Mouse (Mus musculus) thymus, postnatal 4 days (tissue): Measurements from ENCODE around the gene Thbs2.

Experiments
- DNase-seq: peaks from one replicate; pipeline ENCODE4 v3.0.0; 2021

Thbs2 gene

DNA sequence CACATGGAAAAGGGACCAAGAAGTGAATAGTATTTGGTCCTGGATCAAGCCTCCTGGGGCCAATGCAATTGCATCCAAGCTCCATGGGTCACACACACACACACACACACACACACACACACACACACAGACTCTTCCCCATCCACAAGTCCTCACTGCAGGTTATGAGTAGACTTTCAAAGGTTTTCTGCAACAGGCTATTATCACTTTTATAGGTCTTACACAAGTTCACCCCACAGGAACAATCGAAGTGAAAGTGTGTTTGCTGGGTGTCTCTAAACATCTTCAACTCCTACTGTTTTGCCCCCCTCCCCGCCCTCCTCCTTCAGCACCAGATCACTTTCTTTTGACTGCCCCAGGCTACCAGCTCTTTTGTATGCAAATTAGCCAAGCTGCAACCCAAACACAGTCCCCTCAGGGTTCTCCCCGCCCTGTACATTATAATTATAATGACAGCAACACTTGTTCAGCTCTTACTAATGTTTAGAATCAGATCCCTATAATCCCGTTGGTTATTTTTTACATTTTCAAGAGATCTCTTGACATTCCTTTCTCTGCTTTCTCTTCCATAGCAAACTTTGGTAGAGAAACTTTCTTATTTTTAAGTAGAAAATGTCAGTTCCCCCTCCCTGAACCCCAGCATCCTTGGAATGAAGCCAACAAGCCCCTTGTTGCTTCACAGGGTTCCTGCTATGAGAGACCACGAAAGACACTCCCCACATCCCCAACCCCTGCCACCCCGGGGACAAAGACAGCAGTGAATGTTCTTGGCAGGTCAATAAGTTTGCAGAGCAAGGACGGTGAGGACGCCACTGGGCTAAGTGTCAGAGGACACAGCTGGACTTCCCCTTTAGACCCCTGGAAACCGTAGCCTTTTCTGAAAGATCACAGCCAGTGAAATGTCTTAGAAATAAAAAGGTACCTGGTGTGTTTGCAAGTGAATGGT, 714 bp downstream of the Thbs2 start:
- no peak for DNase-seq

DNA sequence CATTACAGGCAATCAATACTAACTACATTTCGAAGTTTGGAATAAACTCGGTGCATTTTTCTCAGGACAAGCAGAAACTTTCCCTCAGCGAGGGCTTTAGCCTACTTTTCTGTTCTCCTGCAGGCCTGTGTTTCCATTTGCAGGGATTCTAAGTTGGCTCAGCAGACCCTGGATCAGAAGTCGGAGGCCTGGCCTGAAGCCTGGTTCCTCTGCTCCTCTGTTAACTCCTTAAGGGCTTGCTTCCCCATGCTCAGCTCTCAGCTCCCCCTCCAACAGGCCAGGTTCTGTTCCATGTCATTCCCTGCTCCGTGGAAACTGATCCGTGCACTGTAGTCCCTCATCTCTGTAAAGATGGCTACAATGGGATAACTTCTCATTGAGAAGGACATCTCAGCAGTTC, 2.1 kb downstream of the Thbs2 start:
- DNase-seq, result no peak

DNA sequence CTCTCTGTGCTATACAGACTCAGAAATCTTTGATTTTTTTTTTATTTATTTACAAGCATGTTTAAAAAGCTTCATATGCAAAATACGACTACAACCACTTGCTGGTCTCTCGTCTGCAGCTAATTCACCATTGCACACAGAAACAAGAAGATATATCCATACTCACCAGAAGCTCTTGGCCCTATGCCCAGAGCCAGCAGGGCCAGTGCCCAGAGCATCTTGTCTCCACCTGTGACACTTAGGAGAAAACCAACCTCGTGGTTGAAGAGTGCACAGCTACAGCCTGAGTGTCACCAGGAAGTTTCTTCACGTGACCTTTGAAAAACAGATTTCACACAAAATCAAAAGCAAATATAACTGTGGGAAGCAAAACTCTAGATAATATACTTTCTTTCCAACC, 2.8 kb downstream of the Thbs2 start:
- no peak for DNase-seq

DNA sequence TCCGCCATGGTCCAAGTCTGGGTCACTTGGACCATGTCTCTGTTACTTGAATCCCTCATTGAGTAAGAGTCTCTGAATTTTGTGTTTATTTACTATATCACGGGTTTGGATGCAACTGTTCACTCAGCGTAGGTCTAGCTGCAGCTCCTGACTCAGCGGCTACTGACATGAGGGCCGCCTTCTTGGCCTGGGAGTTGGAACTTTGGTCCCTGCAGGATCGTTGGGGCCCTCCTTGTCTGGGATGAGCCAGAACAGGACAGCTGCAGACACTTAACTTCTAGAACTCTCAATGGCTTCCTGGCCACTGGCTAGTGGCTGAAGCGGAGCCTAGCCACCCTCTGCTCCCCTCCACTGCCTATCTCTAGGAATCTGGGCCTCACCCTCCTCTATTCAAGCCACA, 11.2 kb downstream of the Thbs2 start:
- no peak for DNase-seq

DNA sequence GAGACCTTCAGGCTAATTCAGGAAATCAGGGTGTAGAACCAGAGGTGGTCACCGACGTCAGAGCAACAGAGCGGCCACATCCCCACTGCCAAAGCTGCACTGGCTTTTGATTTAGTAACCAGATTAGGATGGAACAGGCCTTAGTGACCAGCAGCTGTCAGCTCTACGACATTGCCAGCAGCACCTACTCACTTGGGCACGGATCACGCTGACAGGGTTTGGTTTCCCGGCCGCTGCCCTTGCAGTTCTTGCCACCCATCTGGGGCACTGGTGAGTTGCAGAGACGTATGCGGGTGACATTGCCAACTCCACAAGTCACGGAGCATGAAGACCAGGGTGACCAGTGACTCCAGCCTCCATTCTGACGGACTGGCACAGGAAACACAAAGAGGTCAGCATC, 13.0 kb downstream of the Thbs2 start:
- DNase-seq, result no peak

DNA sequence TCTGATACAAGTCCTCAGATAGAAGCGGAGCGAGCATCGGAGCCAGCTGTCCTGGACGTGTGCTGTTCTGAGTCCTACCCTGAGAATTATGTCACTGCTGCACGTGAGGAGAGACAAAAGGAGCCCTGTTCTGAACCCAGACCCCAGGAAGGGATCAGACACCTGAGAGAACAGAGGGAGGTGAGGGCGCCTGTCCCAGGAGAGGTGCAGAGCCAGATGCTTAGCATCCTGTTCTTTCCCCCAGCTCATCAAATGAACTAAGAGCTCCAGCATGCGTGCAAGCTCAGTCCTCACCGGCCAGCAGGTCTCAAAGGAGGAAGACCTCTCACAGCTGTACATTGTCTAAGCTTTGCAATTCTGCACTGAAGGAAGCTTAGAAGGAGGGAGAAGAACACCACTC, 16.8 kb downstream of the Thbs2 start:
- no peak for DNase-seq

DNA sequence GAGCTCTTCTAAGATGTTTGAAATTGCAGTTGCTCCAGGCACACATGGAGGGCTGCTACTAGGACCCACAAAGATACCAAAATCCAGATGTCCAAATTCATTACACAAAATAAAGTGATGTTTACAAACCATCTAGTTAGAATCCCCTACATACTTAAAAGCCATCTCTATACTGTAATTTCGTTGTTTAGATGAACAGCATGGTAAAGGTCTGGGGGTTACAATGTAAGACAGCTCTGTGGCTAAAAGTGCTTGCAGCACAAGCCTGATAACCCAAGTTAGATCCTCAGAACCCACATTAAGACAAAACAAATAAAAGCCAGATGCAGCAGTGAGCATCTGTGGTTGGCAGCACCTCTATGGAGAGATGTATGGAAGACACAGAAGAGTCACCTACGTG, 18.5 kb downstream of the Thbs2 start:
- no peak for DNase-seq

DNA sequence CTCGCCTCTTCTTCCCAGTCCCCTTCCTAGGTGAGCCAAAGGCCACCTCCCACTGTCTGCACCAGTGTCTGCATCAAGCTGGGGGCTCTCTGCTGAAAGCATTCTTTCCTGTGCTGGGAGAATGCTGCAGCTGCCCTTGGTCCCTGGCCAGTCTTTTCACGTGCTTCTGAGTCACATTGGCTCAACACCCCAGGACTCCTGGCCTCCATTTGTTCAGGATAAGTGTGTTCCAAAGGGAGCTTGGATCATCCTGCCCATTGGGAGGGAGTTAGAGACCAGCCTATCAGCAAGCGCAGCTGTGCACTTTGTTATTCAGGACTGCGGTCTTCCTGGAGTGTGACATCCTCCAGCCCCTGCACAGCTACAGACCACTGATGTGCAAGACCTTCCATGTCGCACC, 21.6 kb downstream of the Thbs2 start:
- DNase-seq, result no peak

DNA sequence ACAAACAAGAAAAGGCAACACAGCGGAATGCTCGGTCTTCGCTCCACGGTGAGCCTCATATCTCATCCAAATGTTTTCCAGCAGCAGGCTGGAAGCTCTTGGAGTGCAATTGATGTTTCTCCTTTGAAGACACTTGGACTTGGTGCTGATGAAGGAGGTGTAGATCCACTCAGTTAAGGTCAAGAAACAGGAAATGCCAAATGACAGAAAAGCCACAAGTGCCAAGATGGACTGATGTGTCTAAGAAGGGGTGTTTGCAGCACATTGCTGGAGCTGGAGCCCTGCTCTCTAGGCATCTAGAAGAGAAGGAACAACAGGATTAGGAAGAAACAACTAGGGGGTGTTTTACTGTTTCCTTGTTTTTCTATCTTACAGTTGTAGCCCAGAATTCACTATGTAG, 26.8 kb downstream of the Thbs2 start:
- no peak for DNase-seq

DNA sequence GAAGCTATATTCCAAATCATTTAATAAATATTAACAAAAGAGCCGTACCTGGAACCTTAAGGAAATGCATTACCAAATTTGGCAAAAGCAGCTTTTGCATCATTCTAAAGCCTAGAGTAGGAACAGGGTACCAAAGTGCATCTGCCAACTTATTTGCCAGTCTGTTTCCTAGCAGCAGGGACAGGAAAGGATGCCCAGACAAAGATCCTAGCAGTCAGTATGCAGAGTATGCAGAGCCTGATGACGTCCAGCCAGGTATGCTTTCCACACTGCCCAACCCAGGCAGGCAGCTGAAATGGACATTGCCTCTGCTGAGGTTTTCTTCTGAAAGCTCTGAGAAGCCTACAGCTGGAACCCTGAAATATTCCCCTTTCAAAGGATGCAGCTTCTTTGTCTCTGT, 27.6 kb downstream of the Thbs2 start:
- DNase-seq, result no peak

DNA sequence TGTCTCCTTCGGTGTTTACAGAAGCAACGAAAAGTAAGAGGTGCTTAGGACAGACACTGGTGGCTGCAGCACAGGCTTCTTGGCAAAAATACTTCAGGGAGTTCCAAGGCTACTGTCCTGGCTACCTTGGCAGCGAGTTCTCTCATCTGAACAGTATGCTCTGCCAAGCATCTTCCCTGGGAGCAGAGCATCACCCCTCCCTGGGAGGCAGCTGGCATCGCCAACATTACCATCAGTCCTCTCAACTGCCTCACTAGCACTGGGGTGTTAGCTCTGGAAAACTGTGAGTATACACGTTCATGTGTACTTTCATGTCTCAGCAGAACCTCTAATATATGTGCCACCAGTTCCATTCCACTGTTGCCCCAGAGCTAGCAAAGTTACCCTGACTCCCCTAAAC, 30.7 kb downstream of the Thbs2 start:
- DNase-seq, result no peak

DNA sequence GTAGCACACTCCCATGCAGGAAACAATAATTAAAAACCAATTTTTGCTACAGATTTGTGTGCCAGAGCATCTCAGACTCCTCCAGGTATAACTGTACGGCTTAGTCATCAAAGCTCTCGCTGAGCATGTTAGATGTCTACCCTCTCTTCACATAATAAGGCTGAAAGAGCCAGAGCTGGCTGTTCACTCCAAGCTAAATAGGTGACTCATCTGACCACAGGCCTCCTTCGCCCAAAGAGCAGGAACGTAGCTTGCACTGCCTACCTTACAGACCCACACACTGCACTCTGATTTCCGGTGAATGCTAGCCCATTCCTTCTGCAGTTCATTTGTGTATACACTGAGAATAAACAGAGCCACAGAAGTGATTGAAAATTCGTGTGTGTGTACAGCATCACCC, 31.6 kb downstream of the Thbs2 start:
- DNase-seq, result no peak

DNA sequence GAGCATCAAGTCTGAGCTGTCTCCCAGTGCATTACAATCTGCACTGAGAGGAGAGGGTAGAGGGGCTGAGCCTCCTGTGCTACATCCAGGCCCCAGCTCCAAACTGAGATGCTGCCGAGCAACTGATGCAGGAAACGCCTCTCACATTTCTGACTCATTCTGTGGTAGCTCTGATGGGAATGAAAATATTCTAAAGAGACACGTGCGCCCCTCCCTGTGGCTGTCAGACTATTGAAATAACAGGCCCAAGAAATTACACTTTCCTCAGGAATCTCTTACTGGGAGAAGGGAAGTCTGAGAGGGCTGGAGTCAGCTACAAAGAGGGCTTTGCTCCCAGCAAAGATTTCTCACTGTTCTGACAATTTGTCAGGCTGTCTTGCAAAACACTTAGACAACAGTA, 34.3 kb downstream of the Thbs2 start:
- no peak for DNase-seq

DNA sequence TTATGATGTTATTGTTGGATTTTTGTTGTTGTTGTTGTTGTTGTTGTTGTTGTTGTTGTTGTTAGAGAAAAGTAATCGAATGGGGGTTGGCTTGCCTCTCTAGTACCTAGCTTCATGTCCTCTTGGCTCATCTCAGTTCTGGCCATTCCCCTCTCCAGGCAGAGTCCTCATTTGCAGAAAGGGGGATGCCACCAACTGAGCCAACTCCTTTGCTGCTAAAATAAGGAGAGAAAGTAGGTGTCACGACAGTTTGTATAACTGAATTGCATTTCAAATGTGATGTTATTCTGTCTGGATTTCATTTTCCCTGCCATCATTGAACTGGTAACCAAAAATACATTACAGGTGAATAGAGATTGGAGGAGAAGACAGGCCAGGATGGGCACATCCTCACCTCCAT, 35.9 kb downstream of the Thbs2 start:
- no peak for DNase-seq

DNA sequence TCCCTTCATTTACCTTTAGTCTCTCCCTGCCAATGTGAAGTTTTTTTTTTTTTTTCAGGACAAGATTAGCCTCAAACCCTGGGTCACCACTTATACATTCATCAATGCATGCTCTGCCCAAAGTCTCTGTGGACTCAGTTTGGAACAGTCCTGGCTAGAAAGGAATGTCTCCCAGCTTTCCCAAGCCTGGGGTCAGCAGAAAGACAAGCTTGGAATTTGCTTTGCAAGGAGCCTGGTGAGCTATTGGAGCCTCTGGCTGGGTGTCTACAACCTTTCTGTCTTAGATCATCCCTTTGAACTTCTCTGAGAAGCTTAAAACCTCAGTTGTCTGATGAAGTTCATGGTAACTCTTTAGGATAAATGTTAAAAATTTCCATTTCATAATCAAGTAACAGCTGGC, 36.9 kb downstream of the Thbs2 start:
- no peak for DNase-seq

DNA sequence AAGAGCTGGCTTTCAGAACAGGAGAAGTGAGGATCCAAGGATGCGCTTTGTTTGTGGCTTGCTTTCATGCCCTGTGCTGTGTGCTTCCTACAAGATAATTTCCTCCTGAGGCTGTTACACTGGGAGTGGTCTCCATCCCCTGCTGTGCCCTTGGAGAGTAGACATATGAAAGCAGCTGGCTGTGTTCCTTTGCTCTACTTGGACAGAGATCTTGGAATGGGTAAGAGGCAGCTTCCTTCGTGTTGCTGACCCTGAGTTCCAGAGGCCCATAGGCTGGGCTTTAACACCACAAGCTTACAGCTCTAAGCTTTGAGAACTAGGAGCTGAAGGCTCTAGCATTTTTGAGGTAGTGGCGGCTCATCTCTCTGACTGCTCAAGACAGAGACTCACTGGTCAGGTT, 39.1 kb downstream of the Thbs2 start:
- no peak for DNase-seq

DNA sequence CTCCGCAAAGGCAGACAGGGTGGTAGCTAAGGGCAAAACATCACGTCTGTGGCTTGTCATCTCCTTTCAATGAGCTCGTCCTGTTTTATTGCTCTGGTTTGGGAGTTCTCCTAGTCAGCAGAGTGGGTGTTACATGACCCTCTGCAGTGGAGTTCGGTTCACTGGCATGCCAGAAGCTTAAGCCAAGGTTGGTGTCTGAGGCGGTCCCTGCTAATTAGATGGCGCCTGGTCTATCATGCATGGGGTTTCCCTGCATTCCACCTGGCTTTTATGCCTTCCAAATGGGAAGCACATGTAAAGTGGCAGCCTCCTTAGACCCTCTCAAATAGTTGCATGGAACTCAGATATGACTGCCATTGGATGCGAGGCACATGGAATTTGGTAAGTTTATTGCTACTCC, 42.0 kb downstream of the Thbs2 start:
- no peak for DNase-seq

DNA sequence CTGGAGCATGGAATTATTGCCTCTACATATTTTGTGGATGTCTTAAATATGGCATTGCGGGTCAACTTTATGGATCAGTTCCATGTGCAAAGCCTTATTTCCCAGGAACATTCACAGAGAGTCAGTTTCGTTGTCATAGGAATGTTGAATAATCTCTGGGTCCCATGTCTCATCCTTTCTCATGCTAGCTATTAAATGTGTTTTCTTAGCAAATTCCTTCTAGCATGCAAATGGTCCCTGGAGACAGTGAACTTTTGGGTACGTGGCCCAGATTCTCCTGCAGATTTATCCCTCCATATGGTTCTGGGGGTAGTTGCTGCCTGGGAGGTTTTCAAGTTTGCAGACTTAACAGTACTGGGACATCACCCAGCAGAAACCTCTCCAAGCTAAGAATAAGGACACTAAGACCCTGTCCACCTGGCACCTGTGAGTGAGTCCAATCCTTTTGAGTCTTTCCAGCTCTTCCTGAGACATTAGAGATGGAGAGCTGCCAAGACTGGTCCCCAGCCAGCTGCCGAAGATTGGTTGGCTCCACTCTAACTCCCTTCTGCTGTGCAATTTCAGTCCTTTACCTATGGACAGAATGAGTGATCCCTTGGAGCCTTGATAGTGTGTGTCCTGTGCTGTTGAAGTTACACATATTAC, 45.9 kb downstream of the Thbs2 start:
- DNase-seq, result no peak

DNA sequence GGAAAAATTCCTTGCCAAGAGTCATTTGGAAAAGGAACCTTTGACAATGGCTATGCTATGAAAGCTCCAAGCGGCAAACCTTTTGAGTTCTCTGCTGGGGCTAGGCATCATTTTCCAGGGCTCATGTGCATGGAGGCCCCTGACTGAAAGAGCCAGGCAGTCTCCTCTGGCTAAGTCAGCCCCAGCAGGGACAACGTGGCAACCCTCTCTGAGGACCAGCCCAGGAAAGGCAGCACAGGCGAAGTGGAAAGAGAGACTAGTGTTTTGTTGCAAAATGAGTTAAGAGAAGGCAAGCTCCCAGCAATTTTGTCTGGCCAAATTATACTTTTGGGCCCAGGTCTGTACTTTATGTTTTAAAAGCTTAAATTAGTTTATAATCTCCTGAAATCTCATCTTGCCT, 50.0 kb downstream of the Thbs2 start:
- DNase-seq, result no peak

DNA sequence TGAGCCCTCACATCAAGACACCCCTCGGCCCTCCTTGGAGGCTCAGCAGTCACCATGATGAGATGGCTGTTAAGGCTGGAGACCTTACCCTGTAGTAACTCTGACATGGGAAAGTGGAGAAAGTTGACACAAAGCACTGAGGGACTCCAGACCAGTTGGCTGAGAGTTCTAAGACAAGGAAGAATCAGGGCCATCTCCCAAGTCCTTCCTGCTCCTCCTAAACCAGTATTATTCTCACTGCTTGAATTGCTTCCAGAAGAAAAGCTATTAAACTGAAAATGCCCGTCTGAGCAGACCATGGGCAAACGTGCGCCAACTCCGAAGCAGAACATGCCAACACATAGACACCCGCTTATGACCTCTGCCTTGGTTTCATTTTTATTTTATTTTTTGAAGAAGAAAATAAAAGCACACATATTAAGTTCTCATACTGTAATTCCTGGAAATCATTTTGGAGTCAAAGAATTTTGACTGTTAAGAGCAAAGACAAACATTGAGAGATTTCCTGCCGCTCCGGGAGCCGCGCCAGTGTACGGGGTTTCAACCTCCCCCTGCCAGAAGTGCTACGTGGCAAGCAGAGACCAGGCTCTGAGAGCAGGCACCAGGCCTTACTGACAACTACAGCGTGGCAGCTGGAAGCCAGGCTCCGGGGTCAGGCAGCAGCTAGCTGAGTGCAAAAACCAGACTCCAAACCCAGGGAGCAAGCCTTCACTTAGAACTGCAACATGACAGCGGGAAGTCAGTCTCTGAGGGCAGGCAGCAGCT, 53.5 kb downstream of the Thbs2 start:
- DNase-seq, result no peak

DNA sequence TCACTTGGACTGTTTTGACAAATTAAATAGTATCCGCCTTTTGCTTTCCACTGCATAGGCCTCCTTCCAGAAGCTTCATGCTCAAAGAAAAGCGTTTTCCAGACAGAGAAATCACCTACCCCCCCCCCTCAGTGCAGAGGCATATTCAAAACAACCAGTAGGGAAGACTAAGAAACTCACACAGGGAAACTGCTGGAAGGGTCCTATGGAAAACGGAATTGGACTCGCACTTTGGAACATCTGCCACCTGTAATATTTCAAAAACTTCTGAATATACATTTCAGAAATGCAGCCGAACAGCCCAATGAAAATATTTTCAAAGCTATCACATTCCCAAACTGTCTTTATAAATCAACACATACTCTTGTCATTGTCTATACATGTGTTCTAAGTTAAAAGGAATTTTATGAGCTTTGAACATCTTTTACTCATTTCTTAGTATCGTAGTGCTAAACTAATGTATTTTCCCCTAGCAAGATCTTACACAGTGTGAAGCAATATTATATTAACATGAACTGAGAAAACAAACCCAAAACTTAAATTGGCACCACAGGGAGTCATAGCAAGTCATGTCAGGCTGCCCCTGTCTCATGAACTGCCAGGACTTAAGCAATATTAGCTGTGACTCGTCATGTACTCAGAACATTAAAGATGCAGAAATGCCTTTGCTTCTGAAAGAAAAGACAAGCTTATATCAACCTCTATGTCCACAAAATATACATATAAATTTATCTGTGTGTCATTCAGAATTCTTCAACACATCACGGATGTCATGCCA, 58.3 kb downstream of the Thbs2 start:
- DNase-seq, result no peak

DNA sequence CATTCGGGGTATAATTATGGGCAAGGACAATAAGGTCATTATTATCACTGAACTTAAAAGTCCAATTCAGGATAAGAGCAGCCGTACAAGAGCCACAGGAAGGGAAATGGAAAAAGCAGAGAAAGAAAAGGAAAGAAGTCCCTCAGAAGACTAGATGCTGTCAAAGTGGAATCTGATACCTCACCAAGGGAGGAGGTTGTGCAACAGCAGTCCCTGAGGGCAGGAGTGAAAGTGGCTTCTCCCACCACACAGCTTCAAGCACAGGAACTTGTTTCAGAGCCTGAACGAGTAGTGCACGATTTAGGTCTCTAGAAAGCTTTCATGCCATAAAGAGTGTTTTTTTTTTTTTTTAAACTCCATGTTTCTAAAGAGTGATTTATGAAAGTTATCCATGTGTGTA, 65.1 kb downstream of the Thbs2 start:
- DNase-seq, result no peak

DNA sequence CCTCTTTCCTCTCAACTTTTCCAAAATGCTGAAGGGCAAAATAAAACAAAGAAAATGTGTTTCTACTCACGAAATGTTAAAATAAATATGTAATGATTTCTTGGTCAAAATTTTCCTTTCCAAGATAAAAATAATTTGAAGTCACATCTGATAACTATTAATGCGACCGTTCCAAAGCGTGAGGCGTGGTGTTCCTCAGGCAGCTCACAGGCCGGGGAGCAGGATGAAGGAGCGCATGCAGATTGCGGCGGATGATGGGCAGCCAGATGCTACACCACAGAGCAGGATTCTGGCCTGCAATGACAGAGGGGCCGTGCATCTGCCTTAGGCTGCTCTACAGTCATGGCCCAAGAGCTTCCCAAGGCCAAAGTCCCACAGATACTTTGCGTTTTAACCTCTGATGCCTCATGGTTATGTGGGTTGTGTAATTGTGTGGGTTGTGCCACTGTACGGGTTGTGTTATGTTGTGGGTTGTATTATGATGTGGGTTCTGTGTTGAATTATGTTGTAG, 66.2 kb downstream of the Thbs2 start:
- no peak for DNase-seq
